Mouse (Mus musculus): ENCODE results near the gene Ghr.

Gene Ghr

GRCm38 (mm10) chr15:3569178-3569903, 14.0 kb downstream of the Ghr start:
- H3K27me3 ChIP-seq (ENCODE audit: control insufficient read depth, insufficient read depth, low read length, poor library complexity, severe bottlenecking): no peaks in the 10 kb centered on the region; the same call in 1 of the 2 replicates
- no peak for DNase-seq (ENCODE audit: low read depth, low spot score)
- H3K36me3 ChIP-seq (ENCODE audit: control insufficient read depth, insufficient read depth, low read length, poor library complexity, severe bottlenecking): no peaks in the 10 kb centered on the region

GRCm38 (mm10) chr15:3564570-3564969, 18.7 kb downstream of the Ghr start:
- H3K36me3 ChIP-seq (ENCODE audit: control insufficient read depth, insufficient read depth, low read length, poor library complexity, severe bottlenecking): no peaks in the 10 kb centered on the region
- DNase-seq (ENCODE audit: low read depth, low spot score): no peak
- H3K27me3 ChIP-seq (ENCODE audit: control insufficient read depth, insufficient read depth, low read length, poor library complexity, severe bottlenecking): no peaks in the 10 kb centered on the region; the same call in 1 of the 2 replicates

GRCm38 (mm10) chr15:3563929-3564516, 19.3 kb downstream of the Ghr start:
- DNase-seq (ENCODE audit: low read depth, low spot score): no peak
- Histone ChIP-seq H3K27me3 (ENCODE audit: control insufficient read depth, insufficient read depth, low read length, poor library complexity, severe bottlenecking) (no peaks in the 10 kb centered on the region; the same call in 1 of the 2 replicates), H3K36me3 (ENCODE audit: control insufficient read depth, insufficient read depth, low read length, poor library complexity, severe bottlenecking) (no peaks in the 10 kb centered on the region)

- no peak for DNase-seq (ENCODE audit: low read depth, low spot score)
- Histone ChIP-seq H3K27me3 (ENCODE audit: control insufficient read depth, insufficient read depth, low read length, poor library complexity, severe bottlenecking) (no peaks in the 10 kb centered on the region; the same call in 1 of the 2 replicates), H3K36me3 (ENCODE audit: control insufficient read depth, insufficient read depth, low read length, poor library complexity, severe bottlenecking) (no peaks in the 10 kb centered on the region)
Measured at GRCm38 (mm10) chr15:3563473-3563872, 19.8 kb downstream of the Ghr start.

GRCm38 (mm10) chr15:3558524-3558923, 24.8 kb downstream of the Ghr start:
- Histone ChIP-seq H3K27me3 (ENCODE audit: control insufficient read depth, insufficient read depth, low read length, poor library complexity, severe bottlenecking) (no peaks in the 10 kb centered on the region), H3K36me3 (ENCODE audit: control insufficient read depth, insufficient read depth, low read length, poor library complexity, severe bottlenecking) (no peaks in the 10 kb centered on the region)
- no peak for DNase-seq (ENCODE audit: low read depth, low spot score)

GRCm38 (mm10) chr15:3544289-3544688, 39.0 kb downstream of the Ghr start:
- DNase-seq (ENCODE audit: low read depth, low spot score): no peak
- no peaks in the 10 kb centered on the region for H3K27me3 ChIP-seq (ENCODE audit: control insufficient read depth, insufficient read depth, low read length, poor library complexity, severe bottlenecking)

GRCm38 (mm10) chr15:3536309-3536900, 46.9 kb downstream of the Ghr start:
- DNase-seq (ENCODE audit: low read depth, low spot score): no peak
- Histone ChIP-seq H3K27me3 (ENCODE audit: control insufficient read depth, insufficient read depth, low read length, poor library complexity, severe bottlenecking) (no peaks in the 10 kb centered on the region), H3K36me3 (ENCODE audit: control insufficient read depth, insufficient read depth, low read length, poor library complexity, severe bottlenecking) (no peaks in the 10 kb centered on the region)

More at GRCm38 (mm10) chr15:3544289-3544688, 39.0 kb downstream of the Ghr start:
- H3K36me3 ChIP-seq (ENCODE audit: control insufficient read depth, insufficient read depth, low read length, poor library complexity, severe bottlenecking): no peaks in the 10 kb centered on the region

- Histone ChIP-seq H3K27me3 (ENCODE audit: control insufficient read depth, insufficient read depth, low read length, poor library complexity, severe bottlenecking) (no peaks in the 10 kb centered on the region), H3K36me3 (ENCODE audit: control insufficient read depth, insufficient read depth, low read length, poor library complexity, severe bottlenecking) (no peaks in the 10 kb centered on the region)
- DNase-seq (ENCODE audit: low read depth, low spot score): no peak
Measured at GRCm38 (mm10) chr15:3514027-3514426, 69.3 kb downstream of the Ghr start.

GRCm38 (mm10) chr15:3512380-3512779, 70.9 kb downstream of the Ghr start:
- no peak for DNase-seq (ENCODE audit: low read depth, low spot score)
- no peaks in the 10 kb centered on the region for H3K27me3 ChIP-seq (ENCODE audit: control insufficient read depth, insufficient read depth, low read length, poor library complexity, severe bottlenecking)

GRCm38 (mm10) chr15:3511639-3512171, 71.6 kb downstream of the Ghr start:
- DNase-seq (ENCODE audit: low read depth, low spot score): no peak
- no peaks in the 10 kb centered on the region for H3K36me3 ChIP-seq (ENCODE audit: control insufficient read depth, insufficient read depth, low read length, poor library complexity, severe bottlenecking)
- H3K27me3 ChIP-seq (ENCODE audit: control insufficient read depth, insufficient read depth, low read length, poor library complexity, severe bottlenecking): no peaks in the 10 kb centered on the region

More at GRCm38 (mm10) chr15:3512380-3512779, 70.9 kb downstream of the Ghr start:
- H3K36me3 ChIP-seq (ENCODE audit: control insufficient read depth, insufficient read depth, low read length, poor library complexity, severe bottlenecking): no peaks in the 10 kb centered on the region

- Histone ChIP-seq H3K36me3 (ENCODE audit: control insufficient read depth, insufficient read depth, low read length, poor library complexity, severe bottlenecking) (no peaks in the 10 kb centered on the region), H3K27me3 (ENCODE audit: control insufficient read depth, insufficient read depth, low read length, poor library complexity, severe bottlenecking) (no peaks in the 10 kb centered on the region)
- DNase-seq (ENCODE audit: low read depth, low spot score): no peak
Measured at GRCm38 (mm10) chr15:3509089-3509488, 74.2 kb downstream of the Ghr start.

GRCm38 (mm10) chr15:3507329-3507728, 76.0 kb downstream of the Ghr start:
- no peaks in the 10 kb centered on the region for H3K27me3 ChIP-seq (ENCODE audit: control insufficient read depth, insufficient read depth, low read length, poor library complexity, severe bottlenecking)
- H3K36me3 ChIP-seq (ENCODE audit: control insufficient read depth, insufficient read depth, low read length, poor library complexity, severe bottlenecking): no peaks in the 10 kb centered on the region
- no peak for DNase-seq (ENCODE audit: low read depth, low spot score)

GRCm38 (mm10) chr15:3504700-3505099, 78.6 kb downstream of the Ghr start:
- no peaks in the 10 kb centered on the region for H3K36me3 ChIP-seq (ENCODE audit: control insufficient read depth, insufficient read depth, low read length, poor library complexity, severe bottlenecking)
- DNase-seq (ENCODE audit: low read depth, low spot score): no peak
- H3K27me3 ChIP-seq (ENCODE audit: control insufficient read depth, insufficient read depth, low read length, poor library complexity, severe bottlenecking): no peaks in the 10 kb centered on the region

- Histone ChIP-seq H3K36me3 (ENCODE audit: control insufficient read depth, insufficient read depth, low read length, poor library complexity, severe bottlenecking) (no peaks in the 10 kb centered on the region), H3K27me3 (ENCODE audit: control insufficient read depth, insufficient read depth, low read length, poor library complexity, severe bottlenecking) (no peaks in the 10 kb centered on the region)
- no peak for DNase-seq (ENCODE audit: low read depth, low spot score)
Measured at GRCm38 (mm10) chr15:3501683-3502082, 81.6 kb downstream of the Ghr start.

- Histone ChIP-seq H3K36me3 (ENCODE audit: control insufficient read depth, insufficient read depth, low read length, poor library complexity, severe bottlenecking) (no peaks in the 10 kb centered on the region), H3K27me3 (ENCODE audit: control insufficient read depth, insufficient read depth, low read length, poor library complexity, severe bottlenecking) (no peaks in the 10 kb centered on the region)
- no peak for DNase-seq (ENCODE audit: low read depth, low spot score)
Measured at GRCm38 (mm10) chr15:3499020-3499419, 84.3 kb downstream of the Ghr start.
